Mouse (Mus musculus) limb, embryonic 14.5 days (tissue): ENCODE results near the gene Ncoa1. TPM values are rescaled to one million over a fixed set of nuclear protein-coding genes. Genes with fewer than 3 reads are reported as not detected.

Source experiments
- ATAC-seq: fragments of 200-750 bp; cut with Nextera tagmentation; 2 replicates; pipeline ENCODE4 v1.8.0; 2017; ENCODE audit warnings: low read depth, moderate number of reproducible peaks, moderate TSS enrichment; ENCODE audit not compliant: low FRiP score
- DNase-seq: peaks from one replicate; pipeline ENCODE4 v3.0.0-alpha.2; 2015; ENCODE audit warnings: low spot score
- H3K27ac ChIP-seq: fragments of 300-500 bp; sonication (generic); replicated peaks from 2 replicates; pipeline ENCODE4 v1.5.1; 2014; ENCODE audit warnings: low read depth, mild to moderate bottlenecking, low read length, moderate library complexity, mixed read lengths
- H3K27me3 ChIP-seq: fragments of 300-500 bp; sonication (generic); 2 replicates; pipeline ENCODE4 v1.6.1; 2014; ENCODE audit warnings: low read length, mixed read lengths; ENCODE audit not compliant: control insufficient read depth, insufficient read depth
- H3K36me3 ChIP-seq: fragments of 300-500 bp; sonication (generic); 2 replicates; pipeline ENCODE4 v1.6.1; 2014; ENCODE audit warnings: mild to moderate bottlenecking, low read length, moderate library complexity, mixed read lengths; ENCODE audit not compliant: control insufficient read depth, insufficient read depth
- H3K4me1 ChIP-seq: fragments of 300-500 bp; sonication (generic); 2 replicates; pipeline ENCODE4 v1.6.1; 2014; ENCODE audit warnings: antibody characterized with exemption, low read length, mixed read lengths; ENCODE audit not compliant: control insufficient read depth, insufficient read depth
- H3K4me2 ChIP-seq: fragments of 300-500 bp; sonication (generic); replicated peaks from 2 replicates; pipeline ENCODE4 v1.6.1; 2014; ENCODE audit warnings: low read depth, mild to moderate bottlenecking, low read length, moderate library complexity; ENCODE audit not compliant: severe bottlenecking
- H3K4me3 ChIP-seq: fragments of 300-500 bp; sonication (generic); replicated peaks from 2 replicates; pipeline ENCODE4 v1.5.1; 2014; ENCODE audit warnings: low read length
- H3K9ac ChIP-seq: fragments of 300-500 bp; sonication (generic); 2 replicates; pipeline ENCODE4 v1.6.1; 2014; ENCODE audit warnings: mild to moderate bottlenecking, low read depth, low read length, moderate library complexity; ENCODE audit not compliant: severe bottlenecking
- H3K9me3 ChIP-seq: fragments of 300-500 bp; sonication (generic); 2 replicates; pipeline ENCODE4 v1.6.1; 2016; ENCODE audit warnings: low read length; ENCODE audit not compliant: control insufficient read depth
- POLR2A ChIP-seq: fragments of 200-500 bp; IDR thresholded peaks from 2 replicates; pipeline ENCODE4 v1.8.0; 2012; ENCODE audit warnings: inconsistent platforms, mild to moderate bottlenecking, moderate library complexity, borderline replicate concordance; ENCODE audit not compliant: insufficient read depth, insufficient read length; ENCODE audit errors: extremely low read depth
- WGBS: fragments of 180-500 bp; shearing (Covaris S2); extraction: QIAGEN DNeasy Blood & Tissue Kit; methylation state at CpG from one replicate; pipeline ENCODE4 v1.1.7; 2014; 5-methylcytosine and 5-hydroxymethylcytosine counted together
- polyA plus RNA-seq, 2 experiments: library from polyadenylated mRNA; depleted of rRNA in 1 of 2; stranded (reverse) in 1 of 2; unstranded in 1 of 2; fragments of >200 nt; fragmentation: Nextera tagmentation in 1 of 2; extraction: Ambion mirVana in 1 of 2; gene quantifications; 2 replicates each; pipeline versions ENCODE4 v1.2.1 to v1.2.3; 2012 to 2014

The Ncoa1 gene
- polyA plus RNA-seq (2012; rRNA removed) (26.9 and 33.8 TPM in 2 replicates), polyA plus RNA-seq (2014; fragmentation: Nextera tagmentation; extraction: Ambion mirVana) (23.0 and 26.3 TPM in 2 replicates)

DNA sequence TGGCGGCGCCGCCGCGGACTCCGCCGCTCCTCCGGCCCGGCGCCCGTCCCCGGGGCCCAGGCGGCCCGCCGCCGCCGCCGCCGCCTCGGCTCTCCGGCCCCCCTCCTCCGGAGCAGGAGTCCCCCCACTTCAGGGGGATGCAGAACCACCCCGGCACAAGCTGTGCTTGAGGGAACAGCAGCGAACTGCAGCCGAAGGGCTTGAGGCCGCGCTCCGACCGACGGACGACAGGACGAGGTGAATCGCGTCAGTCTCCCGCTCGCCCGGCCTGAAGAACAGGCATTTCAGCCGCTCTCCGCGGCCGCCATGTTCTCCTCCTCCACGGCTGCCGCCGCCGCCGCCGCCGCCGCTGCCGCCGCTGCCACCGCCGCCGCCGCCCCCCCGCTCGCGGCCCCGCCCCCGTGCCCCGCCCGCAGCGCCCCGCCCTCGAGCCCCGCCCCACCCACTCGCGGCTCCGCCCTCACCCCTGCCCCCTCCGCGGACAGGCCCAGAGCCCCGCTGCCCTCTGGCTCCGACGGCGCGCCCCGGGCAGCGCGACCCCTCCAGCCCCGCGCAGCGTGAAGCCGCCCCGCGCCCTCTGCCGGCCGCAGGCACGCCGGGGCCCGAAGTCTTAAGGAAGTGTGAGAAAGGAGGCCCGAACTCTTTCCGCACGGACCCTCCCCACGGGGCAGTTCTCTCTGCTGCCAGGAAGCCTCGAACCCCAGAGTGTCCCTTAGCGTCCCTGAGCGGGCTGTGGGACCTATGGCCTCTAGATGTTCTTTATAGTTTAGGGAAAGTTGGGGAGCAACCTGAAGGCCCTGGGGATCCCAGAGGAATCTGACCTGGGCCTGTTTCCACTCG is at the start of gene Ncoa1:
Gene Ncoa1, minus strand, starts transcription at position 351 of the 840 bp plus-strand sequence.
- Histone ChIP-seq H3K4me2 (peak within 1 kb of the TSS; percentile 89), H3K27me3 (no peaks in the 10 kb centered on the region), H3K9ac (peak within 1 kb of the TSS; percentile 90), H3K9me3 (no peaks in the 10 kb centered on the region), H3K27ac (peak within 1 kb of the TSS; percentile 94), H3K36me3 (no peaks in the 10 kb centered on the region), H3K4me1 (peaks cover 22% of the 10 kb centered on the region), H3K4me3 (peak within 1 kb of the TSS; percentile 85)
- 2% methylated on average over 17 of the region's 98 CpGs for WGBS
- TF ChIP-seq POLR2A, result peak; percentile 83; the same call in 1 of the 2 replicates
- ATAC-seq, result peak; percentile 76
- peak; percentile 58 for DNase-seq

DNA sequence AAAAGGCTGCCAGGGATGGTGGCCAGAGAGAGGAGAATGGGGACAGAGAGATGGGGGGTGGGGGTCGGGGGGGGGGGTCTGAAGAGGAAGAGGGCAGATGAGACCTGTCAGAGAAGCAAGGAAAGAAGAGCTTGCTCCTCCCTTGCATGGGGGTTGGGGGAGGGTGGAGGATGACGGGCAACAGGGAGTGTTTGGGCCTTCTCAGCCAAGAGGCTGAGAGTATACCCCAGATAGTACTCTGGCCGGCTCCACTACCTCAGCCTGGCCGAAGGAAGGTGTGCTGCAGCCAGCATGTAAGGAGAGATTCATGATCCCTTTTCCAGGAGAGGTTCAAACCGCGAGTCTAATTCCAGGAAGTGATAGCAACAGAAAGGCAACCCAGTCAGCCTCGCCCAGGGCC is 47.6 kb upstream of the Ncoa1 start:
- DNase-seq (no peak), ATAC-seq (no peak)
- Histone ChIP-seq H3K27ac (no peak overlapping the region), H3K4me1 (peaks cover 20% of the 10 kb centered on the region), H3K9me3 (no peaks in the 10 kb centered on the region), H3K9ac (no peak overlapping the region), H3K4me2 (no peak overlapping the region), H3K4me3 (no peak overlapping the region), H3K27me3 (no peaks in the 10 kb centered on the region), H3K36me3 (no peaks in the 10 kb centered on the region)
- TF ChIP-seq POLR2A, result no peak
- 31% methylated on average over 7 of the region's 7 CpGs for WGBS

DNA sequence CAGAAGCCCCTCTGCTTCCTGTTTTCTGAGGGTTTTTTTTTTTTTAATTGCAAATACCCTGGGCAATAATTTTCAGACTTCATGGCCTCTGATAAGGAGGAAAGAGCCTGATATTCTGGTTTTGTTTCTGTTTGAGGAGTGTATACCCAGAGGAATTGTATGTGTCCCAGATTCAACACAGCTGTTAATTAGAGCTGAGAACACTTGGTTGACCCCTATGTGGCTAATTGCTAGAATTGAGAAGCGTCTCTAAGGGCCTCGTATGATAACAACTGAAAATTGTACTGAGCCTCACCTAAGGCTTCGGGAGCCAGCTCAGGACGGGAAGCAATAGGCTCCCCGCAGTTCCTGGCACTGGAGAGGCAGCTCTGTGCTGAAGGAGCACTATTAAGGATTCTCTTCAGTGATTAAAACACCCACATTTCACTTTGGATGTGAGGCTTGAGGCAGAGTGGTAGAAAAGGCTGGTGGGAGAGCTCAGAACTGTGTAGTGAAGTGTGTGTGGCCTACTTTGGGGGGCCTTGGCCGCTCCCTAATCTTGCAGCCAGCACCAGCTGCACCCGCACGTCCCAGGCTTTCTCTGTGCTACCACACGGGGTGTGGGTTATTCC is 46.8 kb upstream of the Ncoa1 start:
- ATAC-seq (no peak), DNase-seq (no peak)
- Histone ChIP-seq H3K36me3 (no peaks in the 10 kb centered on the region), H3K4me3 (no peak overlapping the region), H3K4me2 (peak overlapping the region; percentile 39), H3K27me3 (no peaks in the 10 kb centered on the region), H3K9me3 (no peaks in the 10 kb centered on the region), H3K27ac (peak overlapping the region; percentile 52), H3K9ac (no peak overlapping the region; the same call in 1 of the 2 replicates), H3K4me1 (peaks cover 25% of the 10 kb centered on the region)
- 27% methylated on average over 9 of the region's 9 CpGs for WGBS
- no peak for TF ChIP-seq POLR2A

DNA sequence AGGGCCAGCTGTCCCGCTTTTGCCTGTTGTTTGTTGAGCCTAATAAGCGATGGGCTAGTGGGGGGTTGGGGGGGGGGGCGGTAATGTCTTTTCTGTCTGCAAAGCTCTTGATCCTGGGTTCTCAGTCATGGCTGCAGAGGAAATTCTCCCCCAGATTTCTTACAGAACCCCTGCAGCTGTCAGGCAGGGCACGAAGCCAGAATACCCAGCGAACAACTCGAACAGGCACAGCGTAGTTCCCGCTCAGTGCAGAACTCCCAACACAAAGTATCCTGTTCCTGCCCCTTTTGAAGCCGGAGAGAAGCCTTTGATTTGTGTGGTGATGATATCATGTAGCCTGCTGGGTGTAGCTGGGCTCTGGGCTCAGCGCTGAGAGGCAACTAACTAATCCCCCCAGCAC is 46.2 kb upstream of the Ncoa1 start:
- TF ChIP-seq POLR2A, result no peak
- H3K27me3 ChIP-seq, result no peaks in the 10 kb centered on the region
- 0 out of 2 replicates have a peak overlapping the region, but pooled peaks have one; percentile 2 for H3K4me3 ChIP-seq
- no peaks in the 10 kb centered on the region for H3K9me3 ChIP-seq
- ATAC-seq (peak; percentile 91), DNase-seq (peak; percentile 91)
- peak overlapping the region; percentile 52 for H3K27ac ChIP-seq
- peak overlapping the region; percentile 39 for H3K4me2 ChIP-seq
- H3K9ac ChIP-seq, result peak overlapping the region; percentile 7; the same call in 1 of the 2 replicates
- WGBS, result 2% methylated on average over 10 of the region's 10 CpGs
- H3K36me3 ChIP-seq, result no peaks in the 10 kb centered on the region
- peaks cover 26% of the 10 kb centered on the region for H3K4me1 ChIP-seq

DNA sequence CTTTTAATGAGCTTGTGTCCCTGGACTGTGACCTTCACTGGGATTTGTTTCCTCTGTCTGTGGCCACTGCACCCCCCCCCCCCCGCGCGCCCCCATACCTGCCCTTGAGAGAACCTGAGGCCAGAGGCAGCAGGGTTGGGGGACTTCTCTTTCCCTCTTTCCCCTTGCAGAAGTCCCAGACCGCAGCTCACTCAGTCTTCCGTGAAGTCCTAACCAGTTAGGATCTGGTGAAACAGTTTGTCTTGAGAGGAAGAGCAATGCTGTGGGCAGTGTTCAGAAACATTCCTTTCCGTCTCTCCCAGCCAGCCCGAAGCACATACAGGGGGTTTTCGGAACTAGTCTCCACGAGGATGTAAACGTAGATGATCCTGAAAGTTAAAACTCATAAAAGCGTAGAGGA is 42.0 kb upstream of the Ncoa1 start:
- peak overlapping the region; percentile 7; the same call in 1 of the 2 replicates for H3K4me3 ChIP-seq
- peak overlapping the region; percentile 32 for H3K4me2 ChIP-seq
- no peaks in the 10 kb centered on the region for H3K27me3 ChIP-seq
- 54% methylated on average over 11 of the region's 11 CpGs for WGBS
- peak overlapping the region; percentile 33; the same call in 1 of the 2 replicates for H3K27ac ChIP-seq
- TF ChIP-seq POLR2A, result no peak
- H3K9me3 ChIP-seq, result no peaks in the 10 kb centered on the region
- peak overlapping the region; percentile 18 for H3K9ac ChIP-seq
- DNase-seq (no peak), ATAC-seq (no peak)
- H3K36me3 ChIP-seq, result no peaks in the 10 kb centered on the region
- H3K4me1 ChIP-seq, result peaks cover 18% of the 10 kb centered on the region
